1 mouse cellular context compared by ENCODE assay signal in the genomic region with DNA sequence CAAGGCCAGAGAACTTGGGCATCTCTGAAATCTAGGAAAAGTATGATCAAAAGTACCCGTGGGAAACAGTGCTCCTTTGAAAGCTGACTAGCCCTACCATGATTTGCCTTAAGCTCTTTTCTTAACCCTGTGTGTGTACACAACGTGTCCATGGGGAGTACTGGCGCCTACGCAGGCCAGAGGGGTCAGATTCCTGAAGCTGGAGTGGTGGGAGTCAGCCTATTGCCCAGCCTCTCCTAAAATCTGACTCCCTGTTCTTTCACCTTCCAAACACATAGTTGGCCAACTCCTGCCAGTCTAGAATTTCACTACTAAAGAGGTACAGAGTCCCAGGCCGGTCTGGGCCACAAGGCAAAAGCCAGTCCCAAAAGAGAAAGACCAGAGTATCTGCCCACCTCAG.
TF ChIP-seq lines count a peak whose summit lies in the region.

No protein-coding gene starts in this region.

TF ChIP-seq in CH12.LX, 34 proteins besides CTCF, POLR2A, EP300 and RAD21 (continued from another document):
- TF ChIP-seq ZMIZ1 (IDR thresholded peaks at IDR 0.05; ENCODE audit: low read depth, low read length) (peak; percentile 25; the same call in 1 of the 2 replicates), USF2 (conservative IDR thresholded peaks at IDR 0.05; ENCODE audit: low read depth, low read length) (no peak), KAT2A (IDR thresholded peaks at IDR 0.05; ENCODE audit: insufficient replicate concordance, low read length) (no peak), TBP (conservative IDR thresholded peaks at IDR 0.05; ENCODE audit: low read depth, low read length) (no peak), POLR2AphosphoS2 (IDR thresholded peaks at IDR 0.05; ENCODE audit: low read depth, low read length) (peak; percentile 49; the same call in 1 of the 2 replicates)
